Mouse (Mus musculus) left cerebral cortex, postnatal 10 days (tissue): ENCODE results near the gene Dnah14. TPM values are rescaled to one million over a fixed set of nuclear protein-coding genes. Genes with fewer than 3 reads are reported as not detected.

Experiments
- DNase-seq, 2 experiments: peaks; one replicate each; pipeline ENCODE4 v3.0.0; 2021 to 2022; ENCODE audit warnings: low spot score in 2 of 2, mixed read lengths in 1 of 2; ENCODE audit errors: extremely low spot score in 1 of 2
- intact Hi-C: fragments of 180-260 bp; cut with DNase I; formaldehyde crosslinking; loops from one replicate; pipeline ENCODE4 v1.15.1; 2025
- total RNA-seq, 2 experiments: library from RNA; stranded (reverse); gene quantifications; 2 replicates each; pipeline ENCODE4 v1.2.3; 2021

Dnah14 gene
- 1 to 10 TPM; 2.0 to 2.6 TPM for total RNA-seq

- no peak for DNase-seq
- intact Hi-C loops: no loop called here
Measured at GRCm38 (mm10) chr1:181576322-181576721, at the start of gene Dnah14. Gene Dnah14, plus strand, starts transcription at chr1:181576559.

GRCm38 (mm10) chr1:181529368-181529767, 47.0 kb upstream of the Dnah14 start:
- DNase-seq: peak in 1 of 2 experiments; percentile 82
- intact Hi-C loops: no loop called here

GRCm38 (mm10) chr1:181535165-181535873, 41.0 kb upstream of the Dnah14 start:
- peak in 1 of 2 experiments; percentile 37 for DNase-seq
- intact Hi-C loops: no loop called here

DNA sequence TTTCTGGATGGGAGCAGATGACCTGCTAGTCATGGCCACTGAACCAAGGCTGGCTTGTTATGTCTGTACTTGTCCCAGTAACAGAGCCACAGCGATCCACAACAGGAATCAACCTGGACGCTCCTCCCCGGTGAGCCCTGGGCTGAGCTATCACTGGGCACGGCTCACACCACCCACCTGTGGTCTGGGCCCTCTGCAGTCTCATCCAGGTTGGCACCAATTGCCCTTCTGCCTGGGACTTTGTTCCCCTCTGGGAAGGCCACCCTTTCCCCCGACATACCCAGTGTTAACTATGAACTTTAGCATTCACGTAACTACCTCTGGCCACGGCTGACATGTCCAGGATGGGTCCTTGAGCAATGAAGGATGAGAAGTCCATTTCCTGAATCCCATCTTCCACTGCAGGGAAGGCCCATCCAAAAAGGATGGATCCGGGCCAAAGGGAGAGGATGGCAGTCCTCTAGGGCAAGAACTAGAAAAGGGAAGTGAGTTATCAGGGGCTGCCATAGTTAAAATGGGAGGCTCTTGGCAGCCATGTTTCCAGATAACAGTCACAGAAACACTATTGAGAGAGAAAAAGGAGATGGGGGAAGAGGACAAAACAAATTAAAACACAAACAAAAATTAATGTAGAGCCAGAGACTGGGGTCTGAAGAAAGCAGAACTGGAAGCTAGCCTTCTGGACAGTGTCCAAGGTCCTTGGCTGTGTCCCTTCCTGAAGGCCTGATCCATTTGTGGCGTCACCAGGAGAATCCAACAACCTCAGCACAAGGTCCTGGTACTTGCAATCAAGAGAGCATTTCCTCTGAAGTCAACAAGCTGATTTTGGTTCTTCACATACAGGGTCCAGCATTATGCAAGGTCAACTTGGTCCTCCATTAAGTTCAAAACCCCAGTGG, 38.5 kb upstream of the Dnah14 start:
- intact Hi-C loops: no loop called here
- no peak for DNase-seq

- intact Hi-C loops: loop anchor here (10.0 kb wide), 1 partner anchor 75 kb away; no protein-coding TSS in a partner anchor
- DNase-seq: no peak
Measured at GRCm38 (mm10) chr1:181539846-181540769, 36.3 kb upstream of the Dnah14 start.

DNA sequence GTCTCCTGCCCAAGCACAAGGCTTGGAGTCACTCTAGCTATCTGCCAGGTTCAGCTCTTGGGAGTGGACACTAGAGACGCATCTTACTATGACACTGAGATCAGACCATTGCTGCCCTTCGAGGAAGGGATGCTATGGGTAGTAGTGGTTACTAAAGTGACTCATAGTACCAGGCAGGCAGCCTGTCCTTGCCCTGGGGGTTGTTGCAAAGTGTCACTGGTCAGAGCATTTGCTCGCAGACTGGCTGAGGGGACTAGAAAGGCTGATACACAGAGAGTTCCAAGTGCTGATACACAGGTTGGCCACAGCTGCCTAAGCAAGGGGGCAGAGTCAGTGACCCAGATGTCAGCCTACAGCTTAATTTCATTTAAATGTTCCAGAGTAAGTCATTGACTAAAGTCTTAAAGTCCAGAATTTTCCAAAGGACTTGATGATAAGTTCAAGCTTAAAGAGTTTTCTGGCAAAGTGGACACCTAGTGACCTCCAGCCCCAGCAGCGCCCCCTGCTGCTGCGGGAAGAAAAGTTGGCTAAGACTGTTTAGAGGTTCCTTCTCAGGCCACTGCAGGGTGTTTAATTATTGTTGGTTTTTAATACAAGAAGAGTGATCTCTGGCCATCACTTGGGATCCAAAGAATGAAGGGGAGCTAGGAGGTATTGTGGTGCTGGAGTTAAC, 32.5 kb upstream of the Dnah14 start:
- intact Hi-C loops: loop anchor here (10.0 kb wide), 1 partner anchor 79 kb away; no protein-coding TSS in a partner anchor
- no peak for DNase-seq

DNA sequence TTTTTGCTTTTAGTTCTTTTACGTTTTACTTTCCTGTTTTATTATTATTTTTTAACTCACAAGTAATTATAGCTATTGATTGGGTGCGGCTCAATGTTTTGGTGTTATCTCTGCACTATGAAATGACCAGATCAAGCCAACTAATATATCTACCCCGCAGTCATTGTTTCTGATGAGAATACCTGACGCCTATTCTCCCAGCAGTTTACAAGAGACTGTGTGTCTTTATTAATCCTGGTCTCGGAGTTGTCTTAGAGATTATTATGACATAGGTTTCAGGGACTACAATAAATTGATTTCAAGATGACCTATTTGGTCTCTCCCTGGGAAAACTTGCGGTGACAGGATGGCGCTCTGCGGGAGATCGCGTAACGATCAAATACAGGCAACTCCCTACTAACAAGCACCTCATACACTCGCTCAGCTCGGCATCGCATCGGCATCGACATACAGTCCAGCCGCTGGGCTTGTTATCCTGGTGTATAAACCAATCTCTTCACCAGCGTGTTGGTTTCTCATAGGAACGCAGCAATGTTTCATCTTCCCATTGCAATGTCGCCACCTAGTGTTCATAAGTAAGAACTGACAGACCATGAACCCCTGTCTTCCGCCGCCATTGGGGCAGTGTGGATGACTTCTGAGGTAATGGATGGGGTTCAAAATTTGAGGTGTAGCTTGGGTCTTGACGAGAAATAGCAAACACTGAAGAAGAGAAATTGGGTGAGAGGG, 31.2 kb upstream of the Dnah14 start:
- intact Hi-C loops: loop anchor here (5.0 to 10.0 kb wide), 3 partner anchors 72 to 273 kb away; no protein-coding TSS in a partner anchor
- DNase-seq: peak; percentile 44 to 81

DNA sequence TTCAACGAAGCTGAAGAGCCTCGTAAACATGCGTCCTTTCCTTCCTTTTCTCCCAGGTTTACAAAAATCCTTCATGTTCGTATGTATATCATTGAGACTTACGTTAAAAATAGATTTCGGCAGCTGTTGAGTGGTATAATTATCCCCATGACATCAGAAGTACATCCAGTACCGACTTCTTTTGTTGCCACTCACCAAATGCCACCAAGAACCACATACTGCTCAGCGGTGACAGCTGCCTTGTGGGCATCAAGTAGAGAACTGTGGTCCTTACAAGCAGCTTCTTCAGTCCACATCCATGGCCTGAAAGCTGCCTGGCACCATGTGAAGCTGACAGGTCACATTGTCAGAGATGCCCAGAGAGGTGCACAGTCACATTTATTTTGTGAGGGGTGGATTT, 26.4 kb upstream of the Dnah14 start:
- DNase-seq: no peak
- intact Hi-C loops: loop anchor here (5.0 to 10.0 kb wide), 3 partner anchors 67 to 278 kb away; no protein-coding TSS in a partner anchor

GRCm38 (mm10) chr1:181550826-181551225, 25.5 kb upstream of the Dnah14 start:
- intact Hi-C loops: no loop called here
- DNase-seq: no peak

DNA sequence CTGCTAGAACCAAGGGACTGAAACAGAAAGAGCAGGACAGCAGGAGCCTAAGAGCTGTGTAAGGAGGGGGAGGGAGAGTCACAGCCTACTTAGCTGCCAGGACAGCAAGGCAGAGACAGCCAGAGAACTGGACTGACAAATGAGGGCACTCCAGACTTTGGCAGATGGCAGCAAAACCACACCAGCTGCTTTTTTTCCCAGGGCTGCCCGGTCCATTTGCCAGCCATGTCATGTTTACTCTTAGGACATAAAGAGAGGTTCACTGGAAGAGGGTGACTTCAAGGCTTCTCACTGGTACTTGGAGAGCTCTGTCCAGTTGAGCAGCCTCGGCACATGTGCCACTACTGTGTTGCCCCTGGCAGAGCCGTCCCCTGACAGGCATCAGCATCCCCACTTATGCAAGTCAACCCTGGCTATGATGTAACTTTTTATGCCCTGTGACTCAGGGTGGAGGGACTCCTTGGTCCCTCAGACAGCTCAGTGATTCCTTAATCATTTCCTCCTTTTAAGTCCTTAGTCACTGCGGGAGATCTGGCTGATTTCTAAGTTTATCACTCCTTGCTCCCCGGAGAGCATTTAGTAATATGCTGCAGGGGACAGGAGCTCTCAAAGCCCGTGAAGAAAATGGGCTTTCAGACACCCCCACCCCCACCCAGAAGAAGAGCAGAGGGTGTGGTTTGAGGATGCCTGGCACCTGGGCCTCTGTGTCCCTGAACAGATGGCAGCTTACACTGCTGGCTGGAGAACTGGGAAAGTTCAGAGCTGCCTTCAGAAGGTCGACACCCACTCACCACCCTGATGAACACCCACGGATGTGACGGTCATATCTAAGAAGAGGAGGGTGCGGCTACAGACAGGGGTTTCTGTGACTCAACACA, 23.6 kb upstream of the Dnah14 start:
- DNase-seq: no peak
- intact Hi-C loops: no loop called here

DNA sequence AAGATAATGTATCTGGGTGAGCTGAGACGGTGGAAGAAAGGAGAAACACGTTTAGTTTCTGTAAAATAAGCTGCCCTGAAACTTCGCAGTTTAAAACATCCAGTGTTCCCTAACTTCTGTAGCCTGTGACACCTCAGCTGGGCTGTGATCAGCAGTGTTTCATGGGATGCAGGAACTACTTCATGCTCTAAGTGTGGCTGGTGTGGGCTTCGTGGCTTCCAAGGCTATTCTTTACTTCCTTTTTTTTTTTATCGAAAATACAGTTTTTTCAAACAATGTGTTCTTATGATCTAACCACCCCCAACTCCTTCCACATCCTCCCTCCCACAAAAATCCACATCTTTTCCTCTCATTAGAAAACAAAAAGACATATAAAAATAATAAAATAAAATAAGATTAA, 20.9 kb upstream of the Dnah14 start:
- intact Hi-C loops: no loop called here

GRCm38 (mm10) chr1:181559655-181560054, 16.7 kb upstream of the Dnah14 start:
- intact Hi-C loops: no loop called here
- DNase-seq: no peak

More for the DNA sequence above, 20.9 kb upstream of the Dnah14 start:
- DNase-seq: no peak

GRCm38 (mm10) chr1:181560325-181560724, 16.0 kb upstream of the Dnah14 start:
- intact Hi-C loops: no loop called here
- DNase-seq: no peak

DNA sequence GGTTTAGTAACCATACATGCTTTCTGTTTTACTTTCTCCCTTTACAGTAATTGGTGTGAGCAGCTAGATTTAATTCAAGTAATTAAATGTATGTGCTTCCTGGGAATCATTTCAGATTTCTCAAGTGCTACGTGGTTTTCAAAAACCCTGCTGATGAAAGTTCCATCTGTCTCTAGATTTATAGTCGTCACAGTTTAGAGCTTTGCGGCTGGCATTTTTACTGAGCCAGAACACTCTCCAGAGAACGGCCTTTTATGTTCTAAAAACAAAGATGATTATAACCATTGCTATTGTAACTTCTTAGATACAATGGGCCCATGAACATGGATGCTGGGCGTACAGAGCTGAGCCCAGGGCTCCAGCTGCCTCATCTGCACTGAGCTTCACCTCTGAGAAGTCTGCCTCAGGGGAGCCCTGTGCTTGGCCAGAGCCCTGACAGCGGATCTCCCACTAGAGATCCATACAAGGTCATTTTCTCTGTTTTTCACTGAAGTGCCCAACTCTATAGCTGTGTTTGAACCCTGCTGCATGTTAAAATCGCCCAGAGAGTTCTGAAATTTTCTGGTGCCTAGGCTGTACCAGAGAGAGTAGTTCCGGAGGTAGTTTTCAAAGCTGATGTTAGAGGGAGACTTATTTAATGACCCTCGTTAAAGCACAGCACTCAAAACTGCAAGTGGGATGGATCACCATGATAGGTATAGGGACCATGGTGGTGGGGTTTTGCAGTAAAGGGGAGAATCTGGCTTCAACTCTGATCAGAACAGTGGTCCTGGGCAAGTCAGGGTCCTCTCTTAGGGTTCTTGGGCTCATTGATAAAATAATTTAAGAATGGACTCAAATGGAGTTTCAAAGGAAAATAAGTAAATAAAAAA, 15.2 kb upstream of the Dnah14 start:
- DNase-seq: no peak
- intact Hi-C loops: no loop called here

- no peak for DNase-seq
- intact Hi-C loops: no loop called here
Measured at GRCm38 (mm10) chr1:181561768-181562444, 14.5 kb upstream of the Dnah14 start.
